Mouse (Mus musculus) olfactory bulb, adult 2 months (tissue): ENCODE data around the gene Pyurf.

Experiments used
- CTCF ChIP-seq: fragments of 200-500 bp; IDR thresholded peaks from 2 replicates; pipeline ENCODE4 v1.5.1; 2012; ENCODE audit warnings: low read depth, mild to moderate bottlenecking, low read length, moderate library complexity; ENCODE audit not compliant: insufficient read depth
- POLR2A ChIP-seq: fragments of 200-500 bp; IDR thresholded peaks from 2 replicates; pipeline ENCODE4 v1.6.1; 2012; ENCODE audit warnings: mild to moderate bottlenecking, low read depth, low read length, moderate library complexity; ENCODE audit not compliant: insufficient read depth

- no peak for TF ChIP-seq POLR2A
- no peak for TF ChIP-seq CTCF
These were observed 30.6 kb downstream of the Pyurf start for GRCm38 (mm10) chr6:57661295-57661694.
